Mouse (Mus musculus) cerebellum, postnatal 36 days (tissue): ENCODE results near the gene Rnaseh2a.
A peak's percentile ranks its signal among the peaks of the same experiment; 100 is the strongest.

Experiments used
- DNase-seq, 2 experiments: peaks; one replicate each; pipeline ENCODE4 v3.0.0; 2021 to 2022; ENCODE audit warnings: mixed read lengths in 2 of 2

The Rnaseh2a gene

GRCm38 (mm10) chr8:84982499-84983011 lies 13.0 kb upstream of the Rnaseh2a start:
- DNase-seq: no peak

- DNase-seq: no peak
Measured at GRCm38 (mm10) chr8:84981644-84982498, 12.3 kb upstream of the Rnaseh2a start.

- DNase-seq: peak; percentile 50 to 53
Measured at GRCm38 (mm10) chr8:84980622-84981358, 11.2 kb upstream of the Rnaseh2a start.

- DNase-seq: peak; percentile 85 to 88
Measured at GRCm38 (mm10) chr8:84979599-84980421, 10.2 kb upstream of the Rnaseh2a start.

- peak; percentile 84 to 87 for DNase-seq
Measured at GRCm38 (mm10) chr8:84978248-84978940, 8.8 kb upstream of the Rnaseh2a start, which contains the start of gene Junb. Gene Junb (minus strand): TSS chr8:84978718.

GRCm38 (mm10) chr8:84977435-84978247 lies 8.1 kb upstream of the Rnaseh2a start:
- peak; percentile 47 to 50 for DNase-seq

- DNase-seq: no peak
Measured at GRCm38 (mm10) chr8:84976763-84977434, 7.3 kb upstream of the Rnaseh2a start.

- DNase-seq: peak; percentile 92 to 93
Measured at GRCm38 (mm10) chr8:84976031-84976762, 6.6 kb upstream of the Rnaseh2a start.

GRCm38 (mm10) chr8:84975434-84975833 lies 5.9 kb upstream of the Rnaseh2a start:
- DNase-seq: peak; percentile 49 to 51

- no peak for DNase-seq
Measured at GRCm38 (mm10) chr8:84974543-84975142, 5.1 kb upstream of the Rnaseh2a start.

- peak in 1 of 2 experiments; percentile 55 for DNase-seq
Measured at GRCm38 (mm10) chr8:84973803-84974542, 4.4 kb upstream of the Rnaseh2a start.

GRCm38 (mm10) chr8:84973079-84973478 lies 3.5 kb upstream of the Rnaseh2a start:
- no peak for DNase-seq

GRCm38 (mm10) chr8:84970913-84971312 lies 1.3 kb upstream of the Rnaseh2a start:
- no peak for DNase-seq

- DNase-seq: no peak
Measured at GRCm38 (mm10) chr8:84970135-84970790, 696 bp upstream of the Rnaseh2a start.

GRCm38 (mm10) chr8:84968650-84969049 lies 917 bp downstream of the Rnaseh2a start:
- no peak for DNase-seq

- DNase-seq: no peak
Measured at GRCm38 (mm10) chr8:84967532-84968304, 1.8 kb downstream of the Rnaseh2a start.

- no peak for DNase-seq
Measured at GRCm38 (mm10) chr8:84966603-84967002, 3.0 kb downstream of the Rnaseh2a start.
